Mouse (Mus musculus): Measurements from ENCODE around the gene Rpl4. TPM values are rescaled to one million over a fixed set of nuclear protein-coding genes. Genes with fewer than 3 reads are reported as not detected.

Rpl4 gene
- 1,720 TPM for polyA plus RNA-seq (2017; shearing (Covaris generic))

DNA sequence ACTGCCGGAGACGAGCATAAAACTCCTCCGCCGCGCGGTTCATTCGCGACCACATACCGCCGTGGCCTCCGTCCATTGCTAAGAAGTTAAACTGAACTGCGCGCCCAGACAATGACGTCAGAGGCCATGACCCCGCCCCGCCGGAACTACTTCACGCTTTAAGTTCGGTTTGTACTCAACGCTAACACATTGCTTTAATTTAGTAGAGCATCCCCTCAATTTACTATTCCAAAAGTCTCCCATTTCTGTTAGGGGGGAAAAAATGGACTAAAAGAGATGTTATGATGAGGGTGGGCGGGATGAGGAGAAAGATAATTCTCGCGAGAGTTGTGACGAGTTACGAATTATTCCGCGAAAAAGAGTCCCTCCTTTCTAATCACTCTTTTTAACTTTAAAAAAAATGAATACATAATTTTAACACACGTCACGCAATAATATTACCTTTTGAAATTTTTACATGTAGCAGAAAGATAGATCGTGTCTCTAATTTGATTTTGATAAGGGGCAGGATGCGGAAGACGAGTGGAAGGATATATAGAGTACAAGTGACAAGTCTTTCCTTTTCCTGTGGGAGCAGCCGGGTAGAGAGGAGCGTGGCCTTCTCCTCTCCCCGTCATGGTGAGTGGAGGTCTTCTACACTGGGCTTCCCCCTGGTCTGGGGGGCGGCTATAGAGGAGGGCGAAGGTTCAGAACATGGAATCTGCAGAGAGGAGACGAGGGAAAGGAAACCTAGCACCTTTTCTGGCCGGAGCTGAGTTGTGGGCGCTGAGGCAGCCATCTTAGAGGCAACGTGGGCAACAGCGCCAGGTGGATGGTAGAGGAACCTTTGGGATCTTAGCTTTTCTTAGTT, at the start of gene Rpl4, which contains the start of gene Zwilch:
Gene Rpl4 (plus strand): TSS at position 560 of the 850 bp plus-strand sequence.
Gene Zwilch (minus strand): TSS at position 289 of the 850 bp plus-strand sequence.

DNA sequence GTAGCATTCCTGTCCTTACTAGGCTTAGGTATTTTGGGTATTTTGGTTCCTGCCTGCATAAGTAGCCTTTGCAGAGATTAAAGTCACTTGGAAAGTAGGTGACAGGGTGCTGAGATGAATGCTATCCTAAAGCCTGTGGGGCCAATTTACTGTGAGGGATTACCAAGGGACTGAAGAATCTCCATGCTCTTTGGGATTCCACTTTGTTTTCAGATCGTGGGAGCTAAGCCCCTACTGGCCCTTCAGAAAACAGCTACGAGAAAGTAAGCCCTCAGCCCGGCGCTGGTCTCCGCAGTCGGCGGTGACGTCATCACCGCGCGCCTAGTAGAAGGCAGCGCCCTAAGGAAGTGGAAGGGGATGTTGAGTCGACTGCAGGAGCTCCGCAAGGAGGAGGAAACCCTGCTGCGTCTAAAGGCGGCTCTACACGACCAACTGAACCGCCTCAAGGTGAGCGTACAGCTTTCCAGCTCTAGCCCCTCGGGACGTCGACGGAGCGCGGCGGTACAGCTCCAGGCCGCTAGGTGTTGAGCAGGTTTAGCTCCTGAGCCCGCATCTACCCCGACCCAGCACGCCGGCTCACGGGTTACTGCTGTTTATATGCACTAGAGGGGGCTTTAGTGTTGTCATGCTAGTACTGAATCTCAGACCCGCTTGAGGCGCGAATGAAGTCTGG, 5.9 kb downstream of the Rpl4 start, which contains the start of gene Snapc5:
Gene Snapc5 (plus strand): TSS at position 301 of the 673 bp plus-strand sequence.

Other genes starting within 250 kb of the Rpl4 start
- gene Smad6, start 151.3 kb upstream of the Rpl4 start, polyA plus RNA-seq (2017; shearing (Covaris generic)), result not detected
- not detected for gene Lctl, start 56.2 kb upstream of the Rpl4 start, polyA plus RNA-seq (2017; shearing (Covaris generic))
- gene Zwilch, start 271 bp upstream of the Rpl4 start, polyA plus RNA-seq (2017; shearing (Covaris generic)), result 3.1 TPM
- gene Snapc5, start 5.9 kb downstream of the Rpl4 start, polyA plus RNA-seq (2017; shearing (Covaris generic)), result 32.1 TPM
- gene Uchl4, start 61.8 kb downstream of the Rpl4 start, polyA plus RNA-seq (2017; shearing (Covaris generic)), result 9.5 TPM
- gene Map2k1, start 80.3 kb downstream of the Rpl4 start, polyA plus RNA-seq (2017; shearing (Covaris generic)), result 77.4 TPM
- gene Tipin, start 108.2 kb downstream of the Rpl4 start, polyA plus RNA-seq (2017; shearing (Covaris generic)), result 26.2 TPM
- gene Dis3l, start 167.9 kb downstream of the Rpl4 start, polyA plus RNA-seq (2017; shearing (Covaris generic)), result 15.9 TPM
- 0.30 TPM for gene Megf11, start 212.3 kb downstream of the Rpl4 start, polyA plus RNA-seq (2017; shearing (Covaris generic))